Mouse (Mus musculus) liver, adult 2 months (tissue): Measurements from ENCODE around the gene Cdk6.

Experiments used
- CTCF ChIP-seq: fragments of 200-500 bp; IDR thresholded peaks from 2 replicates; pipeline ENCODE4 v1.5.1; 2011; ENCODE audit warnings: low read depth, low read length, control low read depth
- POLR2A ChIP-seq: fragments of 200-500 bp; IDR thresholded peaks from 2 replicates; pipeline ENCODE4 v1.6.1; 2011; ENCODE audit warnings: low read length, control low read depth; ENCODE audit not compliant: insufficient read depth; ENCODE audit errors: extremely low read depth

GRCm38 (mm10) chr5:3300801-3301457 is 40.4 kb upstream of the Cdk6 start:
- TF ChIP-seq CTCF (no peak), POLR2A (no peak)
